Mouse (Mus musculus) MEL (cell line): ENCODE data around the gene Parpbp.

Source experiments
- CTCF ChIP-seq, 3 experiments: IDR thresholded peaks in 2 of 3; conservative IDR thresholded peaks in 1 of 3; 2 replicates each; pipeline ENCODE4 v1.5.1; 2011 to 2012; ENCODE audit warnings: low read length in 3 of 3, low read depth in 2 of 3, mild to moderate bottlenecking in 2 of 3, improper control_type of control experiment in 1 of 3, inconsistent platforms in 1 of 3, mixed read lengths in 1 of 3, moderate library complexity in 1 of 3; ENCODE audit not compliant: control insufficient read depth in 1 of 3, insufficient read depth in 1 of 3, poor library complexity in 1 of 3, severe bottlenecking in 1 of 3
- E2F4 ChIP-seq: IDR thresholded peaks from 2 replicates; pipeline ENCODE4 v1.6.1; 2011; ENCODE audit warnings: low read depth, low read length, improper control_type of control experiment, borderline replicate concordance
- EP300 ChIP-seq, 2 experiments: IDR thresholded peaks; 2 replicates each; pipeline ENCODE4 v1.6.1; 2011; ENCODE audit warnings: improper control_type of control experiment in 2 of 2, low read length in 2 of 2, low read depth in 1 of 2, mild to moderate bottlenecking in 1 of 2
- GABPA ChIP-seq: IDR thresholded peaks from 2 replicates; pipeline ENCODE4 v1.6.1; 2012; ENCODE audit warnings: low read depth, mild to moderate bottlenecking, inconsistent platforms, low read length, improper control_type of control experiment, moderate library complexity
- HCFC1 ChIP-seq: IDR thresholded peaks from 2 replicates; pipeline ENCODE4 v1.6.1; 2012; ENCODE audit warnings: low read depth, mild to moderate bottlenecking, inconsistent platforms, low read length, improper control_type of control experiment, moderate library complexity
- MAZ ChIP-seq: IDR thresholded peaks from 2 replicates; pipeline ENCODE4 v1.6.1; 2012; ENCODE audit warnings: low read depth, mild to moderate bottlenecking, inconsistent platforms, low read length, improper control_type of control experiment
- MEF2A ChIP-seq: IDR thresholded peaks from 2 replicates; pipeline ENCODE4 v1.6.1; 2014; ENCODE audit warnings: low read depth, mild to moderate bottlenecking, inconsistent platforms, low read length, improper control_type of control experiment; ENCODE audit not compliant: poor library complexity, insufficient replicate concordance, severe bottlenecking; ENCODE audit errors: extremely low read depth
- NRF1 ChIP-seq: IDR thresholded peaks from 2 replicates; pipeline ENCODE4 v1.6.1; 2014; ENCODE audit warnings: low read depth, mild to moderate bottlenecking, inconsistent platforms, low read length, improper control_type of control experiment, moderate library complexity; ENCODE audit not compliant: poor library complexity, insufficient read depth, severe bottlenecking
- POLR2A ChIP-seq, 2 experiments: IDR thresholded peaks; 2 replicates each; pipeline ENCODE4 v1.6.1; 2011 to 2012; ENCODE audit warnings: low read length in 2 of 2, mild to moderate bottlenecking in 2 of 2, control low read depth in 1 of 2, improper control_type of control experiment in 1 of 2, low read depth in 1 of 2, moderate library complexity in 1 of 2; ENCODE audit not compliant: control insufficient read depth in 1 of 2, insufficient read depth in 1 of 2, poor library complexity in 1 of 2
- POLR2AphosphoS5 ChIP-seq: IDR thresholded peaks from 2 replicates; pipeline ENCODE4 v1.6.1; 2012; ENCODE audit warnings: low read depth, borderline replicate concordance, mild to moderate bottlenecking, inconsistent platforms, low read length, moderate library complexity, mixed read lengths
- SMC3 ChIP-seq: IDR thresholded peaks from 2 replicates; pipeline ENCODE4 v1.6.1; 2011; ENCODE audit warnings: low read depth, low read length, improper control_type of control experiment
- TCF12 ChIP-seq: IDR thresholded peaks from 2 replicates; pipeline ENCODE4 v1.6.1; 2014; ENCODE audit warnings: low read depth, mild to moderate bottlenecking, inconsistent platforms, low read length, improper control_type of control experiment, moderate library complexity
- ZC3H11A ChIP-seq: IDR thresholded peaks from 2 replicates; pipeline ENCODE4 v1.6.1; 2012; ENCODE audit warnings: low read depth, mild to moderate bottlenecking, inconsistent platforms, low read length, improper control_type of control experiment
- ZNF384 ChIP-seq: IDR thresholded peaks from 2 replicates; pipeline ENCODE4 v1.6.1; 2012; ENCODE audit warnings: low read depth, mild to moderate bottlenecking, inconsistent platforms, low read length, improper control_type of control experiment

DNA sequence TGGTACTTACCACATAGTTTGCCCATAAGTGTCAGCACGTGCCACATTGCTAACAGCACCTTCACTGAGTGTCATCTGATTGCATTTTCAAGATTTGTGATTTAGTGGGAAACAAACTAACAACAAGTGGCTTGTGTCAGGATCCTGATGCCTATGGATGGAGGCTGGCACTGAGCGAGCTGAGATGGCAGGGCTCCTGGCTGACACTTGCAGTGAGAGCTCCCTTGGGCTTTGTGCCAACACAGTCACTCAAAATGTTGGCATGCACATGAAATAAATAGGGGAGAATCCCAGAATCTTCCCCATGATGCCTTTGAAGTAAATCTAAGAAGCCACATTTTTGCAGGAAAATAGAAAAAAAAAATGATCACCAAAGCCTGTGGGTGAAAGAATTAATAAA is 33.5 kb downstream of the Parpbp start:
- no peak for TF ChIP-seq POLR2A (IDR thresholded peaks at IDR 0.05; ENCODE audit: control insufficient read depth in 1 of 2, insufficient read depth in 1 of 2, low read depth in 1 of 2, low read length in 2 of 2, poor library complexity in 1 of 2)
- TF ChIP-seq EP300 (IDR thresholded peaks at IDR 0.05; ENCODE audit: low read depth in 1 of 2, low read length in 2 of 2), result no peak
- no peak for TF ChIP-seq HCFC1
- no peak for TF ChIP-seq ZNF384
- no peak for TF ChIP-seq CTCF (IDR thresholded peaks at IDR 0.05 in 2 of 3, conservative IDR thresholded peaks at IDR 0.05 in 1 of 3; ENCODE audit: control insufficient read depth in 1 of 3, insufficient read depth in 1 of 3, low read depth in 2 of 3, low read length in 3 of 3, poor library complexity in 1 of 3, severe bottlenecking in 1 of 3)
- no peak for TF ChIP-seq NRF1
- no peak for TF ChIP-seq POLR2AphosphoS5
- TF ChIP-seq MAZ, result no peak
- no peak for TF ChIP-seq ZC3H11A
- no peak for TF ChIP-seq SMC3
- TF ChIP-seq TCF12, result no peak
- no peak for TF ChIP-seq GABPA
- TF ChIP-seq E2F4, result no peak
- no peak for TF ChIP-seq MEF2A
